Mouse (Mus musculus) frontal cortex, postnatal 36 days (tissue): Measurements from ENCODE around the gene Hunk.
A peak's percentile ranks its signal among the peaks of the same experiment; 100 is the strongest.

ENCODE experiments used
- DNase-seq, 2 experiments: peaks; one replicate each; pipeline ENCODE4 v3.0.0; 2022; ENCODE audit warnings: low spot score in 2 of 2

Hunk gene

GRCm38 (mm10) chr16:90435231-90435630 is 49.4 kb downstream of the Hunk start:
- DNase-seq = no peak

GRCm38 (mm10) chr16:90437276-90437675 is 51.5 kb downstream of the Hunk start:
- DNase-seq = no peak

GRCm38 (mm10) chr16:90439493-90439892 is 53.7 kb downstream of the Hunk start:
- DNase-seq = no peak

- DNase-seq = no peak
Observed at GRCm38 (mm10) chr16:90440654-90441053, 54.8 kb downstream of the Hunk start.

GRCm38 (mm10) chr16:90442991-90443390 is 57.2 kb downstream of the Hunk start:
- DNase-seq = no peak

GRCm38 (mm10) chr16:90453197-90453596 is 67.4 kb downstream of the Hunk start:
- DNase-seq = peak; percentile 15 to 39

- no peak for DNase-seq
Observed at GRCm38 (mm10) chr16:90456495-90457125, 70.8 kb downstream of the Hunk start.

- no peak for DNase-seq
Observed at GRCm38 (mm10) chr16:90458899-90459610, 73.2 kb downstream of the Hunk start.

GRCm38 (mm10) chr16:90461304-90461905 is 75.6 kb downstream of the Hunk start:
- no peak for DNase-seq

GRCm38 (mm10) chr16:90462728-90463275 is 77.0 kb downstream of the Hunk start:
- DNase-seq = no peak

- DNase-seq = no peak
Observed at GRCm38 (mm10) chr16:90465154-90465553, 79.3 kb downstream of the Hunk start.

GRCm38 (mm10) chr16:90468286-90468685 is 82.5 kb downstream of the Hunk start:
- DNase-seq = no peak

- no peak for DNase-seq
Observed at GRCm38 (mm10) chr16:90475701-90476229, 90.0 kb downstream of the Hunk start.

GRCm38 (mm10) chr16:90481612-90482011 is 95.8 kb downstream of the Hunk start:
- DNase-seq = no peak

GRCm38 (mm10) chr16:90483341-90483740 is 97.5 kb downstream of the Hunk start:
- no peak for DNase-seq

GRCm38 (mm10) chr16:90485125-90485524 is 99.3 kb downstream of the Hunk start:
- DNase-seq = no peak

GRCm38 (mm10) chr16:90485599-90485998 is 99.8 kb downstream of the Hunk start:
- no peak for DNase-seq

GRCm38 (mm10) chr16:90490066-90490465 is 104.3 kb downstream of the Hunk start:
- no peak for DNase-seq

- DNase-seq = no peak
Observed at GRCm38 (mm10) chr16:90491898-90492499, 106.2 kb downstream of the Hunk start.

- DNase-seq = no peak
Observed at GRCm38 (mm10) chr16:90496930-90497329, 111.1 kb downstream of the Hunk start.

- DNase-seq = peak in 1 of 2 experiments; percentile 40
Observed at GRCm38 (mm10) chr16:90497749-90498464, 112.1 kb downstream of the Hunk start.
